Mouse (Mus musculus) hindbrain, embryonic 10.5 days (tissue): ENCODE measurements at regions not wholly inside any gene's neighbourhood (a gene's known extent, or its start where the extent isn't known, plus 50 kb on each side); places are given as distances from the start of the nearest gene placed in this dataset.

ENCODE experiments used
- DNase-seq: peaks from one replicate; pipeline ENCODE4 v3.0.0-alpha.2; 2017; ENCODE audit warnings: low spot score
- H3K27ac ChIP-seq: fragments of 300-500 bp; sonication (generic); 2 replicates; pipeline ENCODE4 v1.5.1; 2016; ENCODE audit warnings: mild to moderate bottlenecking, moderate library complexity
- H3K27me3 ChIP-seq: fragments of 300-500 bp; sonication (generic); 2 replicates; pipeline ENCODE4 v1.6.1; 2016; ENCODE audit warnings: mild to moderate bottlenecking; ENCODE audit not compliant: poor library complexity, insufficient read depth, severe bottlenecking
- H3K36me3 ChIP-seq: fragments of 300-500 bp; sonication (generic); 2 replicates; pipeline ENCODE4 v1.6.1; 2016; ENCODE audit warnings: mild to moderate bottlenecking, moderate library complexity
- H3K4me1 ChIP-seq: fragments of 300-500 bp; sonication (generic); replicated peaks from 2 replicates; pipeline ENCODE4 v1.6.1; 2016; ENCODE audit warnings: mild to moderate bottlenecking
- H3K4me3 ChIP-seq: fragments of 300-500 bp; sonication (generic); 2 replicates; pipeline ENCODE4 v1.5.1; 2016; ENCODE audit warnings: mild to moderate bottlenecking, moderate library complexity
- H3K9me3 ChIP-seq: fragments of 300-500 bp; sonication (generic); 2 replicates; pipeline ENCODE4 v1.6.1; 2016; ENCODE audit warnings: mild to moderate bottlenecking, moderate library complexity
- WGBS: fragments of 180-500 bp; shearing (Covaris S2); methylation state at CpG from one replicate; pipeline ENCODE4 v1.1.7; 2016; 5-methylcytosine and 5-hydroxymethylcytosine counted together

DNA sequence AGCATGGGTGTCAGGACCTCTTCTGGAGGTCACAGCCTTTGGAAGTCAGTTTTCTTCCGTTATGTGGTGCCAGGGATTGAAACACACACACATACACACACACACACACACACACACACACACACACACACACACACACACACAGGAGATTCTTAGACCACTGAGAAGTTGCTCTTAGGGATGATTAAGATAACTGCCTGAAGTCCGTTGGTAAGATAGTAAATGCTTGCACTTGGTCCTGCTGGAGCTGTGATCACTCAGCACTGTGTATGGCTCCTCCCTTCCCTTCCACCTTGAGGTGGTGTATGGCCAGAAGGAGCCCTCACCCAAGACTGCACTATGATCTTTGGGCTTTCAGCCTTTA is 118.7 kb upstream of the Slc22a12 start:
- peaks cover 27% of the 10 kb centered on the region for H3K4me1 ChIP-seq
- 70% methylated on average over 2 of the region's 2 CpGs for WGBS
- H3K27ac ChIP-seq = no peak overlapping the region
- no peak for DNase-seq
- H3K36me3 ChIP-seq = no peaks in the 10 kb centered on the region
- H3K4me3 ChIP-seq = no peak overlapping the region
- peaks cover 27% of the 10 kb centered on the region for H3K27me3 ChIP-seq
- no peaks in the 10 kb centered on the region for H3K9me3 ChIP-seq

DNA sequence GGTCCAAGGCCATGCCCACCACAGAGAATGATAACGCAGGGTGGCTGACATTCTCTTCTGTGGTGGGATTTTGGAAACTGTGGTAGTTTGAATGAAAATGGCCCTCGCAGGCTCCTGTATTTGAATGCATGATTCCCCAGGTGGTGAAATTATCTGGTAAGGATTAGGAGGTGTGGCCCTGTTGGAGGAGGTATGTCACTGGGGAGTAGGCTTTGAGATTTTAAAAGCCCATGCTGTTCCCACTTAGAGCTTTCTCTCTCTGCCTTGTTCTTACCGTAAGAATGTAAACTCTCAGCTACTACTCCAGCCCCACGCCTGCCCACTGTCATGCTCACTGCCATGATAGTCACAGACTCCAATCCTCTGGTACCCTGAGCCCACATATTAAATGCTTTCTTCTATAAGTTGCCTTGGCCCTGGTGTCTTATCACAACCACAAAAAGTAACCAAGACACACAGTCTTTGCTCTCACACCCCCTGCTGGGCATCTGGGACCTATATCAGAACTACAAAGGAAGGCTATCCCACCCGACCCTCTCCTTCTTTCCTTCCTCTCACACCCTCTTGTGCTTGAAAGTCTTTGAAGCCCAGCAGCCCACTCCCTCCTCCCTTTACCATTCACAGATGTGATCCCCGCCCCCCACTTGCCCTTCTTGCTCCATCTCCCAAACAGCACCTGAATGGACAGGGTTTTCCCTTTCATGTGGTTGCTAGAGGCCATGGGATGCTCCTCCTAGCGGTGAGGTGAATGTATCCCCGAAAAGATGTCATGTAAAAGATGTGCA is 118.1 kb upstream of the Slc22a12 start:
- H3K27ac ChIP-seq = no peak overlapping the region
- peaks cover 27% of the 10 kb centered on the region for H3K4me1 ChIP-seq
- H3K9me3 ChIP-seq = no peaks in the 10 kb centered on the region
- 35% methylated on average over 8 of the region's 8 CpGs for WGBS
- H3K36me3 ChIP-seq = no peaks in the 10 kb centered on the region
- peaks cover 27% of the 10 kb centered on the region for H3K27me3 ChIP-seq
- DNase-seq = no peak
- H3K4me3 ChIP-seq = no peak overlapping the region

DNA sequence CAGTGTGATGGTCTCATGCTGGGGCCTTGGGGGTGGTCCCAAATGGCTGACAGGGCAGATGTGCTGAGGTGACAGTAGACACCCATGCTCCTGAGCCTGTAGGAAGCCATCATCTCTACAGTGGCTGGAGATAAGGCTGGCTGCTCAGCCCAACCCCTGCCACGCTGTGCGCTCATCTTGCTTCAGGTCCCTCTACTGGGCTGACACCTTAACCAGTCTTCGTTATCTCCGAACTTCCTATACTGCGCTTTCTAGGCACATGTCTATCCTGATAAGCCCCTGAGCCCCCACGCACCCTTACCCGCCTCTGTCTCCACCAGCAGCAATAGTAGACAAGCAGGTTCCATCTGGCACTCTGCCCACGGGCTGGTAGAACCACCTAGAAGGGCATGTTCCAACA is 117.3 kb upstream of the Slc22a12 start:
- no peak for DNase-seq
- H3K27me3 ChIP-seq = peaks cover 22% of the 10 kb centered on the region

DNA sequence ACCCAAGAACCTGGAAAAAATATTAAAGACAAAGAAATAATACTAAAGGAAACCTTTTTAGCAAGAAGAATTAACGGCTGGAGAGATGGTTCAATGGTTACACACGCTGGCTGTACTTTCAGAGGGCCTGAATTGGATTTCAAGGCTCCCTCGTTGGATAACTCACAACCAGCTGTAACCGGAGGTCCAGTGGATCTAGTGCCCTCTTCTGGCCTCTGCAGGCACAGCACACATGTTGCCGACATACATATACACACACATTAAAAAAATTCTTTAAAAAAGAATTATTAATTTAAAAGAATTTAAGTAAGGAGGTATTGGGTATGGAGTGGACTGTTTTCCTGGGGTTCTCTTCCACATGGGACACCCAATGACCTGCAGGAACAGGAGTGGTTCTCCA is 111.7 kb upstream of the Slc22a12 start:
- no peaks in the 10 kb centered on the region for H3K36me3 ChIP-seq
- no peak for DNase-seq
- H3K27me3 ChIP-seq = no peaks in the 10 kb centered on the region
- no peaks in the 10 kb centered on the region for H3K4me1 ChIP-seq
- WGBS = 84% methylated on average over 5 of the region's 5 CpGs
- H3K4me3 ChIP-seq = no peak overlapping the region
- no peaks in the 10 kb centered on the region for H3K9me3 ChIP-seq
- H3K27ac ChIP-seq = no peak overlapping the region

More for the DNA sequence above, 117.3 kb upstream of the Slc22a12 start:
- H3K27ac ChIP-seq = no peak overlapping the region
- H3K4me1 ChIP-seq = peaks cover 27% of the 10 kb centered on the region
- no peak overlapping the region for H3K4me3 ChIP-seq
- no peaks in the 10 kb centered on the region for H3K36me3 ChIP-seq
- no peaks in the 10 kb centered on the region for H3K9me3 ChIP-seq
- 84% methylated on average over 8 of the region's 8 CpGs for WGBS

DNA sequence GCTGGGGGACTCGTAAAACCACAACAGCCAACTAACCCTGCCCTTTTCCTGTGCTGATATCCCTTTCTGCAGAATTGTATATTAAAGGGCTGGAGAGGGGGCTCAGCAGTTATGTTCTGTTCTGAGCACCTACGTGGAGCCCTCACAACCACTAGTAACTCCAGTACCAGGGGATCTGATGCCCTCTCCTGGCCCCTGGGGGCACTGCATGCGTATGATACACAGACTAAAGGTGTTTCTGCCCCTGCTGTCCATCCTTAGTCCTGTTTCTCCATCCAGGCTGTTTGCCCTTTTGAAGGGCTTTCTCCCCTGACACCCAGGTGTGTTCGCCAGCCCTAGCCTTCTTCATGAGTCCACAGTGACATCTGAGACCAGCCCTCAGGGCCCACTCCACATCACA is 109.9 kb upstream of the Slc22a12 start:
- 76% methylated on average over 4 of the region's 4 CpGs for WGBS

DNA sequence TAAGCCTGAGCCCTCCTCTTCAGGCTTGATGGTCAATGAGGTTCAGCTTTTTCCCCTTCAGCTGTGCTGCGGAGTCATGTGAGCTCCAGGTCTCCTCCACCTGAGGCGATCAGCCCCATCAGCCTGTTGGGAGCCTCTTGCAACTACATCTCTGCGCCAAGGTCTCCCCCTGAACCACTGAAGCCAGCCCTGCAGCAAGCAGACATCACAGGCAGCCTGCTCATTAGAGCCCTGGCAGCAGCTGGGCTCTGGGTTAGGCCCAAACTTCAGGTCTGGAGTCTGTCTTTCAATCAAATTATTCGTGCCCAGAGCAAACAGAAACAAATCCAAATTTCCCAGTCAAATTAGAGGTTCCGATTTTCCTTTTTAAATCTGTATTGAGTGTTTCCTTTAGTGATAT is 108.4 kb upstream of the Slc22a12 start:
- no peak overlapping the region for H3K4me3 ChIP-seq
- H3K27me3 ChIP-seq = no peaks in the 10 kb centered on the region
- WGBS = 75% methylated on average over 5 of the region's 5 CpGs
- no peaks in the 10 kb centered on the region for H3K4me1 ChIP-seq
- no peaks in the 10 kb centered on the region for H3K36me3 ChIP-seq
- no peaks in the 10 kb centered on the region for H3K9me3 ChIP-seq
- H3K27ac ChIP-seq = no peak overlapping the region
- no peak for DNase-seq

More for the DNA sequence above, 109.9 kb upstream of the Slc22a12 start:
- no peaks in the 10 kb centered on the region for H3K4me1 ChIP-seq
- no peak overlapping the region for H3K27ac ChIP-seq
- H3K9me3 ChIP-seq = no peaks in the 10 kb centered on the region
- no peaks in the 10 kb centered on the region for H3K36me3 ChIP-seq
- no peaks in the 10 kb centered on the region for H3K27me3 ChIP-seq
- DNase-seq = no peak
- no peak overlapping the region for H3K4me3 ChIP-seq

DNA sequence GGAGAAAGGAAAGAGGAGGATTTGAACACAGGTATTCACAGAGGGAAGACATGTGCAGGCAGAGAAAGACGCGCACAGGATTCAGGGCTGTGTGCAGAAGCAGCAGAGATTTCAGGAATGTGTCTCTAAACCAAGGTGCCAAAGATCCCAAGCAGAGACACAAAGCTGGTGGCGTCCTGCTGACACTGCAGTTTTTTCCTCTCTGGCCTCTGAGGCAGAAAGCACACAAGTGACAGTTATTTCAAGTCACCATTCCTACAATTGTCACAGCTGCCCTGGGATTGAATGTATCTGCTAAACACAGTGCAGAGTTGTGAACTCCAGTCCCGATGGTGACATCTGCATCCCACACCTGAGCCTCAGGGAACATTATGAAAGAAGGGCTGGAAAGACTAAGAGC is 107.1 kb upstream of the Slc22a12 start:
- DNase-seq = no peak
- H3K27me3 ChIP-seq = no peaks in the 10 kb centered on the region
- no peak overlapping the region for H3K4me3 ChIP-seq
- WGBS = 87% methylated on average over 4 of the region's 4 CpGs
- no peaks in the 10 kb centered on the region for H3K36me3 ChIP-seq
- H3K27ac ChIP-seq = no peak overlapping the region
- no peaks in the 10 kb centered on the region for H3K9me3 ChIP-seq
- H3K4me1 ChIP-seq = 0 out of 2 replicates have a peak, but pooled peaks cover 3% of the 10 kb centered on the region

DNA sequence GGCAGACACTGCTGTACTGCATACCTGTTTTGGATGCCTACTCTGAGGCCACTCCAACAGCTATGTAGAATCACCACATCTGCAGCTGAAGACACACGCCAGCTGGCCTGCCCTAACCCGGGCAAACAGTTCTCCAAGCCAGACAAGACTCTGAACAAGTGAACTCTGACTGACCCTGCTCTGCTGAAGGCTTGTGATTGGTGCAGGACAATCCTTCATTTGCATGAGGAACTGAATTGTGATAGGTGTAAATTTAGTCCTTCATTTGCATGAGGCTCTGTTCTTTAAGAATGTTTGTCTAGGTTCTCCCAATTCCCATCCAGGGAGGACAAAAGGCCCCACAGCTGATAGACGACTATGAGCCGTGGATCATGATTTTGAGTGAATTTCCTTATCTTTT is 104.9 kb upstream of the Slc22a12 start:
- no peak for DNase-seq
- H3K27me3 ChIP-seq = no peaks in the 10 kb centered on the region
- no peak overlapping the region for H3K27ac ChIP-seq
- no peak overlapping the region for H3K4me3 ChIP-seq
- 0 out of 2 replicates have a peak, but pooled peaks cover 3% of the 10 kb centered on the region for H3K4me1 ChIP-seq
- 89% methylated on average over 4 of the region's 4 CpGs for WGBS
- H3K9me3 ChIP-seq = no peaks in the 10 kb centered on the region
- H3K36me3 ChIP-seq = no peaks in the 10 kb centered on the region

DNA sequence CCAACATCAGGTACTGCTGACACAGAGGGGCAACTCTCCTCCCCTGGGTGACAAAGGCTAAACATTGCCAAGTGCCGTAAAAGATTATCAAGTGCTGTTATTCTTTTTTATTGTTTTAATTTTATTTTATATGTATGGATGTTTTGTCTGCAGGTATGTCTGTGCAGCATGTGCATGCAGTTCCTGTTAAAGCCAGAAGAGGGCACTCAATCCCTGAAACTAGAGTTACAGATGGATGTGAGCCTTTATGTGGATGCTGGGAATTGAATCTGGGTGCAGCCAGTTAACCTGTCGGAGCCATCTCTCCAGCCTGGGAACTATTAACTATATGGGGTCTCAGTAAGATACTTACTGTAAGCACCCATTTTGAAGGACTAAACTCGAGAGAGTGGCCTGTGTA is 104.4 kb upstream of the Slc22a12 start:
- no peak for DNase-seq
- no peaks in the 10 kb centered on the region for H3K36me3 ChIP-seq
- H3K4me1 ChIP-seq = 0 out of 2 replicates have a peak, but pooled peaks cover 3% of the 10 kb centered on the region
- H3K27ac ChIP-seq = no peak overlapping the region
- H3K27me3 ChIP-seq = no peaks in the 10 kb centered on the region
- H3K9me3 ChIP-seq = no peaks in the 10 kb centered on the region
- no peak overlapping the region for H3K4me3 ChIP-seq
- WGBS = 90% methylated on average over 3 of the region's 3 CpGs

DNA sequence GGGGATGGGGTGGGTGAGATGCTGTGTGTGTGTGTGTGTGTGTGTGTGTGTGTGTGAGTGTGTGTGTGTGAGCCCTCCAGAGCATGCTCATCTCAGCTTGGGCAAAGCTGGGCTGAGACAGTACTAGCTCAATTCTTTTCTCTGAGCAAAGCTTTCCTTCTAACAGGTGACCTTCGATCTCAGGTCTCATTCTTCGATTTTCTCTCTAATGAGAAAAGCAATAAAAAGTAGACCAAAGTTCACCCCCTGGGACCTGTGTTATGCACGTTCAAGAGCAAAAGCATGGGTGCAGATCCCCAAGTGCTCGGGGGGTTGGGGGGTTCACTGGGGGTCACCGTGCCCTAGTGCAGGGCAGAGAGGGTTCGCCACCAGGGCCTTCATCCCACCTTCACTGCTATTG is 103.1 kb upstream of the Slc22a12 start:
- WGBS = 90% methylated on average over 6 of the region's 6 CpGs
- Histone ChIP-seq H3K36me3 (no peaks in the 10 kb centered on the region), H3K9me3 (no peaks in the 10 kb centered on the region), H3K4me1 (0 out of 2 replicates have a peak, but pooled peaks cover 3% of the 10 kb centered on the region), H3K27ac (no peak overlapping the region), H3K27me3 (no peaks in the 10 kb centered on the region), H3K4me3 (no peak overlapping the region)
- no peak for DNase-seq

DNA sequence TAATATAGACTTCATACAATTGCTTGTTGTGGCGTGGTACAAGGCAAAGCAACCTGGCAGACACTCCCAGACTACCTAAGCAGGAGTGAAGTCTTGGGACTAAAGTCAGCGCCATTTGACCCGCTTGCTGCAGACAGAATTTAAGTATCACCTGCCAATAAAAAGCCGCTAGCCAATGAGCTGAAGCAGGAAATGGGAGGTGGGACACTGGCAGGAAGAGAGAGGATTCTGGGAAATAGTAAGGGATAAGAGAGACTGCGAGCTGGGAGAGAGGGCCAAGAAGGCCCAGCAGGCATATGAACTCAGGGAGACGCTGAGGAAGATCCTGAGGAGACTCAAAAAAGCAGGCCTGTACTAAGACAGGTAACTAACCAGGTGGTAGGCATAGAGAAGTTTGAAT is 102.0 kb upstream of the Slc22a12 start:
- Histone ChIP-seq H3K4me3 (no peak overlapping the region), H3K27ac (0 out of 2 replicates have a peak overlapping the region, but pooled peaks have one; percentile 16), H3K27me3 (no peaks in the 10 kb centered on the region), H3K9me3 (no peaks in the 10 kb centered on the region), H3K36me3 (no peaks in the 10 kb centered on the region), H3K4me1 (0 out of 2 replicates have a peak, but pooled peaks cover 3% of the 10 kb centered on the region)
- WGBS = 84% methylated on average over 6 of the region's 6 CpGs
- DNase-seq = no peak

DNA sequence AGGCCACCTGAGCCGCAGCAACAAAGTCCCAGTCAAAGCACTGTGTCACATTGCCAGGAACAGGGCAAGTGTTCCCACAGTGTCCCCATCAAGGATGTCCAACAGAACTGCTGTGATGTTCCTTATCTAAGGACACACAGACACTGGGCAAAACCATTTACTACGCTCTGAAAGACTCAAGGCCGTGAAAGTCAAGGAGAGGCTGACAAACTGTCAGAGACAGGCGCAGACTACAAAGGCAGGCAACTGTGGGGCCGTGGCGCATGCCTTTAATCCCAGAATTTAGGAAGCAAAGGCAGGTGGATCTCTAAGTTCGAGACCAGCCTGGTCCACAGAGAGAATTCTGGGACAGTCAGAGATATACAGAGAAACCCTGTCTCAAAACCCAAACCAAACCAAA is 96.8 kb upstream of the Slc22a12 start:
- Histone ChIP-seq H3K36me3 (no peaks in the 10 kb centered on the region), H3K4me1 (peaks cover 3% of the 10 kb centered on the region; the same call in 1 of the 2 replicates), H3K4me3 (no peak overlapping the region), H3K27me3 (no peaks in the 10 kb centered on the region), H3K9me3 (no peaks in the 10 kb centered on the region), H3K27ac (no peak overlapping the region)
- WGBS = 90% methylated on average over 7 of the region's 7 CpGs
- no peak for DNase-seq

DNA sequence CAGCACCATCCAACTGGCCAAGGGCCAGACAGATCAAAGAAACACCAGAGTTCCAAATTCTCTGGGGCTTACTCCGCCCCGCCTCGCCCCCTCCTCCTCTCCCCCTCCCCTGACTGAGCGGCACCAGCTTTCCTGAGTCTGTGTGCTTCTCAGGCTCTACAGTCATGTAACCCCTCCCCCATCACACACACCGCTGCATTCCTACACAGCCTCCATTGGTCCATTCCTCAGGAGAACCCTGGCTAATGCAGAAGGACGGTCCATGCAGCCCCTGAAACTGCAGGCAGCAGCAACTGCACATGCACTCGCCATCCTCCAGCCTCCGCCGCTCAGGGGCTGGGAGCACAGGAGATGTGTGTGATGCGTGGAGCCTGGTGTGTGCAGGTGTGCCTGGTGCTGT is 90.6 kb upstream of the Slc22a12 start:
- Histone ChIP-seq H3K27me3 (no peaks in the 10 kb centered on the region), H3K36me3 (no peaks in the 10 kb centered on the region), H3K4me1 (peaks cover 10% of the 10 kb centered on the region), H3K4me3 (no peak overlapping the region), H3K9me3 (no peaks in the 10 kb centered on the region), H3K27ac (no peak overlapping the region)
- no peak for DNase-seq
- 52% methylated on average over 10 of the region's 10 CpGs for WGBS

DNA sequence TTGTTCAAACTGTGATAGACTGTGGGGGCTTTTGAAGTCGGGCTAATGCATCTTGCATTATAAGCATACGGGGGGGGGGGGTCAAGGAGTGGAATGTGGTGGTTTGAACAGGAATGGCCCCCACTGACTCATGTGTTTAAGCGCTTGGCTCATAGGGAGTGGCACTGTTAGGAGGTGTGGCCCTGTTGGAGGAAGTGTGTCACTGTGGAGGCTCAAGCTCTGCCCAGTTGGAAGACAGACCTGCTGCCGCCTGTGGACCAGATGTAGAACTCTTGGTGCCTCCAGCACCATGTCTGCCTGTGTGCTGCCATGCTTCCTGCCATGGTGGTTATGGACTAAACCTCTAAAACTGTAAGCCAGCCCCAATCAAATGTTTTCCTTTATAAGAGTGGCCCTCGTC is 89.0 kb upstream of the Slc22a12 start:
- DNase-seq = no peak
- WGBS = 86% methylated on average over 5 of the region's 5 CpGs
- Histone ChIP-seq H3K36me3 (no peaks in the 10 kb centered on the region), H3K27me3 (no peaks in the 10 kb centered on the region), H3K9me3 (no peaks in the 10 kb centered on the region), H3K27ac (no peak overlapping the region), H3K4me3 (no peak overlapping the region), H3K4me1 (peaks cover 10% of the 10 kb centered on the region)
